Mouse (Mus musculus) heart, postnatal 0 days (tissue): Measurements from ENCODE around the gene Tasp1.

Source experiments
- CTCF ChIP-seq: IDR thresholded peaks from 2 replicates; pipeline ENCODE4 v1.5.1; 2016; ENCODE audit warnings: antibody characterized with exemption, control low read depth, low read depth
- EP300 ChIP-seq: IDR thresholded peaks from 2 replicates; pipeline ENCODE4 v1.6.1; 2016; ENCODE audit warnings: antibody characterized with exemption, low read depth

DNA sequence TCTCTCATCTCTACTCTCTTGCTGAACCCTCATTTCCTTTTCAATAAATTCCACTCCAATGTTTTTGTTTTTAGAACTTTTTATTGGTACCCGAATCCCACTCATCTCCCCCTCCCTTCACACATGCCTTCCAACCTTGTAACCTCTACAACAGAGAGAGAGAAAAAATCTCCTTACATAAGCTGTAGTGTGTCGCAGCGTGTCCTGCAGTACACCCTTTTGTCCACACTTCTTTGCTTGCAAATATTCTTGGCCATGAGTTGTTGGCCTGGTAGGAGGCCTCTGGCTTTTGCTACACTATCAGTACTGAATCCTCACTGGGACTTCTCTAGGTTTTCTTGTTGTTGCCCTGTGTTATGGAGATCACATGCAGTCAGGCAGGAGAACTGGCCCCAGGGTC is 249.3 kb downstream of the Tasp1 start:
- TF ChIP-seq CTCF (no peak), EP300 (no peak)
